Mouse (Mus musculus) Patski (cell line): ENCODE measurements around the gene Mthfr. TPM values are rescaled to one million over a fixed set of nuclear protein-coding genes. Genes with fewer than 3 reads are reported as not detected.

Experiments
- ATAC-seq: fragments of 100-300 bp; one replicate; pipeline ENCODE4 v1.8.0; 2021
- CTCF ChIA-PET: fragments of 350-600 bp; sonication (Branson Sonifier 250); formaldehyde crosslinking; loops from one replicate; lab custom pipeline; 2022; ENCODE audit warnings: inconsistent platforms; lab: Charles Lee
- POLR2A ChIA-PET: fragments of 350-600 bp; sonication (Branson Sonifier 250); formaldehyde crosslinking; loops from one replicate; lab custom pipeline; 2022; ENCODE audit warnings: antibody characterized with exemption, inconsistent platforms; lab: Charles Lee
- DNase-seq: peaks from one replicate; pipeline ENCODE4 v3.0.0-alpha.2; 2011; ENCODE audit warnings: low read depth, low spot score
- H3K27me3 ChIP-seq: fragments of 371-371 bp; one replicate; pipeline ENCODE4 v1.5.1; 2021
- CTCF ChIP-seq: fragments of 100-300 bp; IDR thresholded peaks from one replicate; pipeline ENCODE4 v1.5.1; 2021
- in situ Hi-C: fragments of 300-500 bp; cut with MboI; formaldehyde crosslinking; loops from 3 replicates; pipeline ENCODE4 v1.11.1; 2018; ENCODE audit warnings: low pct_unique_long_range_greater_than_20kb, mixed read lengths
- polyA plus RNA-seq: library from polyadenylated mRNA; unstranded; gene quantifications from one replicate; pipeline ENCODE4 v1.2.3, GENCODE M21; 2021

The Mthfr gene
- polyA plus RNA-seq, 1 experiment from 2014 or later = 20.0 TPM

DNA sequence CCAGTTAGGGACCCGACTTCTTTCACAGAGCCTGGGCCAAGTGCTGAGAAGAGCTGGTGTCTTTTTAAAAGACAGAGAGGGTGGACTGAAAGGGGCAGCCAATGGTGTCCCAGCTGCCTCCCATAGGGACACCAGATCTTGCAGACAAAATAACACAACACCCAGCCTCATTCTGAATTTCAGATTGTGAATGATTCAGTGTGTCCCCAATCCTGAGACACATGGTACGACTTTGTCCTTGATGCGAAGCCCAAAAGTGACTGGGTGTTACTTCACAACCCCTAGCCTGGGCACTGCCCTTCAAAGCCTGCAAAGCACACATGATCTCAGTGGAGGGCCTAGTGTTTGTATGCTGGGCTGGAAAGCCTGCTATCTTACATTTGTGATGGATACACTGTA lies 47.0 kb downstream of the Mthfr start:
- ATAC-seq = no peak
- ChIA-PET CTCF (interaction anchor here (0.9 to 1.3 kb wide), 2 partner anchors 11 to 20 kb away, joined by 3 to 4 read pairs; no protein-coding TSS in a partner anchor), POLR2A (no interaction called here)
- no peak for DNase-seq
- in situ Hi-C loops = no loop called here
- H3K27me3 ChIP-seq = no peaks in the 10 kb centered on the region
- no peak for TF ChIP-seq CTCF

GRCm38 (mm10) chr4:148087091-148087906 lies 48.4 kb downstream of the Mthfr start:
- H3K27me3 ChIP-seq = no peaks in the 10 kb centered on the region
- ATAC-seq (peak; percentile 45), DNase-seq (no peak)
- in situ Hi-C loops = no loop called here
- ChIA-PET CTCF (interaction anchor here (1.0 to 2.2 kb wide), 2 partner anchors 21 to 52 kb away, joined by 4 to 6 read pairs; no protein-coding TSS in a partner anchor), POLR2A (interaction anchor here (0.7 kb wide), 1 partner anchor 156 kb away, joined by 3 read pairs; no protein-coding TSS in a partner anchor)
- no peak for TF ChIP-seq CTCF

DNA sequence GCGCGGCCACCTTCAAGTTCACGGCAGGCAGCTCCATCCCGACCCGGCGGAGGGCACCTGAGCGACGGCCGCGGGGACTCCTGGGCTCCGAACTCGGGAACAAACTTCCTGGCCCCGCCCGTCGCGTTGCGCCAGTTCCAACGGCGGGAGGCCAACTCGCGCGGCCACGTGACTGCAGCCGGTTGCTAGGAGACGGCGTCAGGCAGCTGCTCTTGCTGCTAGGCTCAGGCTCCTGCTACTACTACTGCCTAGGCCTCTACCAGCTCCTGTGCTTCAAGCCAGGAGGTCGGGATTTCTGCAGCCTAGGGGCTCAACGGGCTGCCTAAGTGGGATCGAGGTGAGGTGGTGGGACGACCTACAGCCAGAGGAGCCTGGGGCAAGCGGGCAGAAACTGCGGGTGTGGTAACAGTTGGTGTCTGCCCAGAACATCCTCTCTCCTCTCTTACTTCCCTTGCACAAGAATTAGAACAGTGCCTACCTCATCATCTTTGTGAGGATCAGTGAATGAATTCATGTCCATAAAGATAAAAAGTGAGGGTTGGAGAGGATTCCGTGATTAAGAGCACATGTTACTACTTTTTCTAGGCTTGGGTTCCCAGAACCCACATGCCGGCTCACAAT lies 49.1 kb downstream of the Mthfr start, which contains the start of gene Agtrap:
Gene Agtrap (minus strand): TSS at position 125 of the 621 bp plus-strand sequence.
- ChIA-PET POLR2A (no interaction called here), CTCF (interaction anchor here (1.0 to 2.2 kb wide), 2 partner anchors 22 to 52 kb away, joined by 4 to 6 read pairs; no protein-coding TSS in a partner anchor)
- peak; percentile 82 for ATAC-seq
- in situ Hi-C loops = no loop called here
- H3K27me3 ChIP-seq = no peaks in the 10 kb centered on the region
- DNase-seq = peak; percentile 39
- TF ChIP-seq CTCF = no peak

DNA sequence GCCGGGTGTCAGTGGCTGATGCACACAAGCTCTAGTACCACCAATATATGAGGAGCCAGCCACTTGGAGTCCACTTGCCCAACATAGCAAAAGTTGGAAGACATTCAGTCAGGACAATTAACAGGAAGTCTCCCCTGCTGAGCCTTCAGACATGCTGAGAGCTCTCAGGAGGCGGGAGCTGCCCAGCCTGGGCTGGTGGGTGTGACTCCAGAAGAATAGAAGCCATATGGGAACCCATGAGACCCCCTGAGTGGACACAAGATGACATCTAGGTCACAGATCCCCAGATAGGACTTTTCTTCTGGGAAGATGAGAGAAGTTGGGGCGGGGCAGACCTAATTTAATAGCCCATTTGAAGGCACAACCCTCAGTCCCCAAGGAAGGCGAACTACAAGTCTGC lies 50.3 kb downstream of the Mthfr start:
- CTCF ChIA-PET = interaction anchor here (2.2 kb wide), 1 partner anchor 23 kb away, joined by 6 read pairs; no protein-coding TSS in a partner anchor
- POLR2A ChIA-PET = no interaction called here

DNA sequence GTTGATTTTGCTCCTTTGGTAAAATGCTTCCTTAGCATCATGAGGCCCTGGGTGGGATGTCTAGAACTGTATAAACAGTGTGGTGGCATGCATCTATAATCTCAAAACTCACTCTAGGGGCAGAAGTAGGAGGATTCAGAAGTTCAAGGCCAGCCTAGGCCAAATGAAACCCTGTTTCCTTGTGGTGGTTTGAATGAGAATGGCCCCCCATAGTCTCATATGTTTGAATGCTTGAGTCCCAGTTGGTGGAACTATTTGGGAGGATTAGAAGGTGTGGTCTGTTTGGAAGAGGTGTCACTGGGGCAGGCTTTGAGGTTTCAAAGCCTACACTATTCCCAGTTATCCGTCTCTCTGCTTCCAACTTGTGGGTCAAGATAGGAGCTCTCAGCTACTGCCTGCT lies 52.3 kb downstream of the Mthfr start:
- H3K27me3 ChIP-seq = no peaks in the 10 kb centered on the region
- ChIA-PET CTCF (no interaction called here), POLR2A (no interaction called here)
- TF ChIP-seq CTCF = no peak
- no peak for ATAC-seq
- no peak for DNase-seq
- in situ Hi-C loops = no loop called here

More for the DNA sequence above, 50.3 kb downstream of the Mthfr start:
- H3K27me3 ChIP-seq = no peaks in the 10 kb centered on the region
- no peak for DNase-seq
- no peak for TF ChIP-seq CTCF
- in situ Hi-C loops = no loop called here
- no peak for ATAC-seq

- no peak for ATAC-seq
- CTCF ChIA-PET = no interaction called here
- POLR2A ChIA-PET = no interaction called here
- no peaks in the 10 kb centered on the region for H3K27me3 ChIP-seq
- no peak for DNase-seq
- in situ Hi-C loops = no loop called here
- no peak for TF ChIP-seq CTCF
Observed at GRCm38 (mm10) chr4:148092551-148093271, 53.8 kb downstream of the Mthfr start.

- no peak for TF ChIP-seq CTCF
- no peaks in the 10 kb centered on the region for H3K27me3 ChIP-seq
- no peak for DNase-seq
- ATAC-seq = no peak
- CTCF ChIA-PET = no interaction called here
- in situ Hi-C loops = no loop called here
- POLR2A ChIA-PET = no interaction called here
Observed at GRCm38 (mm10) chr4:148094161-148094560, 55.3 kb downstream of the Mthfr start.

GRCm38 (mm10) chr4:148095081-148095480 lies 56.2 kb downstream of the Mthfr start:
- ChIA-PET CTCF (no interaction called here), POLR2A (no interaction called here)
- in situ Hi-C loops = no loop called here
- no peak for DNase-seq
- no peaks in the 10 kb centered on the region for H3K27me3 ChIP-seq
- no peak for TF ChIP-seq CTCF
- ATAC-seq = no peak

- in situ Hi-C loops = no loop called here
- POLR2A ChIA-PET = no interaction called here
- CTCF ChIA-PET = no interaction called here
- TF ChIP-seq CTCF = no peak
- no peaks in the 10 kb centered on the region for H3K27me3 ChIP-seq
- DNase-seq (no peak), ATAC-seq (no peak)
Observed at GRCm38 (mm10) chr4:148097936-148098335, 59.1 kb downstream of the Mthfr start.

DNA sequence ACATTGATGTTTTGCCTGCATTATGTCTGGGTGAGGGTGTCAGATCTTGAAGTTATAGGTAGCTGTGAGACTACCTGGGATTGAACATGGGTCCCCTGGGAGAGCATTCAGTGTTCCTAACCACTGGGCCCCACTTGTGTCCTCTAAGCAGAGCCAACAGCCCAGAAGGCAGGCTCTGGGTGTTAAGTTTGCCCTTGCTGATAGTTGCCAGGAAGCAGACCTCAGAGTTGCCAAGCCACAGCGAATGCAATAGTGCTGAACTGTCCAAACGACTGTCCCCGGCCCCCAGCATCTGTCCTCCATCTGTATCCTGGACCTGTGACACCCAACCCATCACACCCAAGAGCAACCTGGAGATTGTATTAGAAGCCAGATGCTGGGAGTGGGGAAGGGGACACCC lies 59.8 kb downstream of the Mthfr start:
- in situ Hi-C loops = no loop called here
- no peak for DNase-seq
- no peak for TF ChIP-seq CTCF
- ChIA-PET CTCF (no interaction called here), POLR2A (no interaction called here)
- no peak for ATAC-seq
- no peaks in the 10 kb centered on the region for H3K27me3 ChIP-seq
